Mouse (Mus musculus) myocyte (in vitro differentiated cells): ENCODE results near the gene Cd40lg.

Experiments used
- CEBPB ChIP-seq: IDR thresholded peaks from 2 replicates; pipeline ENCODE4 v1.6.1; 2011; ENCODE audit warnings: mild to moderate bottlenecking, moderate library complexity; ENCODE audit not compliant: poor library complexity, insufficient read depth, severe bottlenecking
- E2F4 ChIP-seq: IDR thresholded peaks from one replicate; pipeline ENCODE4 v1.6.1; 2011; ENCODE audit warnings: mild to moderate bottlenecking, control low read depth, moderate library complexity; ENCODE audit not compliant: insufficient read depth
- MAX ChIP-seq: IDR thresholded peaks from one replicate; pipeline ENCODE4 v1.6.1; 2011; ENCODE audit warnings: low read depth, mild to moderate bottlenecking, control low read depth
- MYOD1 ChIP-seq, 3 experiments: IDR thresholded peaks; one replicate each; pipeline ENCODE4 v1.6.1; 2011; ENCODE audit warnings: control low read depth in 2 of 3, low read depth in 2 of 3, mild to moderate bottlenecking in 2 of 3, moderate library complexity in 1 of 3; ENCODE audit not compliant: insufficient read length in 2 of 3, control insufficient read depth in 1 of 3
- MYOG ChIP-seq, 3 experiments: IDR thresholded peaks; one replicate each; pipeline ENCODE4 v1.6.1; 2011; ENCODE audit warnings: control low read depth in 2 of 3, low read depth in 2 of 3, mild to moderate bottlenecking in 2 of 3; ENCODE audit not compliant: insufficient read length in 2 of 3, control insufficient read depth in 1 of 3, insufficient read depth in 1 of 3
- POLR2A ChIP-seq: IDR thresholded peaks from one replicate; pipeline ENCODE4 v1.6.1; 2011; ENCODE audit warnings: low read depth, mild to moderate bottlenecking, control low read depth, moderate library complexity; ENCODE audit not compliant: insufficient read length
- POLR2AphosphoS2 ChIP-seq: IDR thresholded peaks from one replicate; pipeline ENCODE4 v1.6.1; 2011; ENCODE audit warnings: low read depth, control low read depth; ENCODE audit not compliant: insufficient read length
- SRF ChIP-seq: IDR thresholded peaks from one replicate; pipeline ENCODE4 v1.6.1; 2011; ENCODE audit warnings: low read depth; ENCODE audit not compliant: control insufficient read depth, insufficient read length
- TCF12 ChIP-seq: IDR thresholded peaks from one replicate; pipeline ENCODE4 v1.6.1; 2011; ENCODE audit warnings: mild to moderate bottlenecking, control low read depth; ENCODE audit not compliant: poor library complexity, insufficient read depth, severe bottlenecking
- USF1 ChIP-seq: IDR thresholded peaks from one replicate; pipeline ENCODE4 v1.6.1; 2011; ENCODE audit warnings: low read depth, mild to moderate bottlenecking, control low read depth, moderate library complexity

- no peak for TF ChIP-seq POLR2A
- no peak for TF ChIP-seq CEBPB
- TF ChIP-seq MYOG (IDR thresholded peaks at IDR 0.05; ENCODE audit: control insufficient read depth in 1 of 3, insufficient read depth in 1 of 3, insufficient read length in 2 of 3, low read depth in 2 of 3) = no peak
- no peak for TF ChIP-seq USF1
- TF ChIP-seq MAX = no peak
- no peak for TF ChIP-seq SRF
- no peak for TF ChIP-seq TCF12
- no peak for TF ChIP-seq MYOD1 (IDR thresholded peaks at IDR 0.05; ENCODE audit: control insufficient read depth in 1 of 3, insufficient read length in 2 of 3, low read depth in 2 of 3)
- TF ChIP-seq POLR2AphosphoS2 = no peak
- no peak for TF ChIP-seq E2F4
Observed at GRCm38 (mm10) chrX:57228178-57228577, 16.2 kb downstream of the Cd40lg start.
